Mouse (Mus musculus) mammary gland, adult 2 months (tissue): ENCODE data around the gene Clca3b. TPM values are rescaled to one million over a fixed set of nuclear protein-coding genes. Genes with fewer than 3 reads are reported as not detected.

ENCODE experiments used
- polyA plus RNA-seq: library from polyadenylated mRNA; depleted of rRNA; stranded (reverse); fragments of >200 nt; gene quantifications from 2 replicates; pipeline ENCODE4 v1.2.3, GENCODE M21; 2012; ENCODE audit warnings: low replicate concordance; rRNA removed

Gene Clca3b
- polyA plus RNA-seq = not detected in 2 replicates

GRCm38 (mm10) chr3:144849014-144849556, at the start of gene Clca3b:
Gene Clca3b (minus strand): TSS chr3:144849357.

GRCm38 (mm10) chr3:144819219-144819618, 29.9 kb downstream of the Clca3b start, which contains the start of gene Clca3a2:
Gene Clca3a2 (minus strand): TSS chr3:144819494.

Other genes with a start within 250 kb of the Clca3b start
- gene Sh3glb1, start 129.0 kb downstream of the Clca3b start, polyA plus RNA-seq = 38.7 and 78.9 TPM in 2 replicates
- gene Clca3a1, start 88.4 kb downstream of the Clca3b start, polyA plus RNA-seq = 4.6 and 9.5 TPM in 2 replicates
- 21.4 and 54.2 TPM in 2 replicates for gene Clca3a2, start 29.9 kb downstream of the Clca3b start, polyA plus RNA-seq
- not detected in 2 replicates for gene Clca4b, start 83.2 kb upstream of the Clca3b start, polyA plus RNA-seq
- not detected in 2 replicates for gene Clca4a, start 125.7 kb upstream of the Clca3b start, polyA plus RNA-seq
- 0.14 and 0.16 TPM in 2 replicates for gene Clca1, start 183.4 kb upstream of the Clca3b start, polyA plus RNA-seq